Mouse (Mus musculus): ENCODE measurements around the gene Pcca.

Gene Pcca

GRCm38 (mm10) chr14:122834753-122835152 is 300.6 kb downstream of the Pcca start:
- no peak for DNase-seq (ENCODE audit: low read depth in 2 of 2, low spot score in 2 of 2)

- no peak for DNase-seq (ENCODE audit: low read depth in 2 of 2, low spot score in 2 of 2)
Measured at GRCm38 (mm10) chr14:122835487-122836190, 301.5 kb downstream of the Pcca start.

GRCm38 (mm10) chr14:122836221-122836620 is 302.1 kb downstream of the Pcca start:
- DNase-seq (ENCODE audit: low read depth in 2 of 2, low spot score in 2 of 2) = no peak

- DNase-seq (ENCODE audit: low read depth in 2 of 2, low spot score in 2 of 2) = no peak
Measured at GRCm38 (mm10) chr14:122837018-122837417, 302.9 kb downstream of the Pcca start.

- peak; percentile 3 to 13 for DNase-seq (ENCODE audit: low read depth in 2 of 2, low spot score in 2 of 2)
Measured at GRCm38 (mm10) chr14:122852506-122853057, 318.5 kb downstream of the Pcca start.

GRCm38 (mm10) chr14:122859792-122860191 is 325.7 kb downstream of the Pcca start:
- DNase-seq (ENCODE audit: low read depth in 2 of 2, low spot score in 2 of 2) = no peak

- DNase-seq (ENCODE audit: low read depth in 2 of 2, low spot score in 2 of 2) = no peak
Measured at GRCm38 (mm10) chr14:122862623-122863022, 328.5 kb downstream of the Pcca start.

GRCm38 (mm10) chr14:122865462-122866129 is 331.5 kb downstream of the Pcca start:
- DNase-seq (ENCODE audit: low read depth in 2 of 2, low spot score in 2 of 2) = no peak

GRCm38 (mm10) chr14:122867531-122868285 is 333.6 kb downstream of the Pcca start:
- no peak for DNase-seq (ENCODE audit: low read depth in 2 of 2, low spot score in 2 of 2)

- DNase-seq (ENCODE audit: low read depth in 2 of 2, low spot score in 2 of 2) = no peak
Measured at GRCm38 (mm10) chr14:122869831-122870230, 335.7 kb downstream of the Pcca start.

GRCm38 (mm10) chr14:122871841-122872580 is 337.9 kb downstream of the Pcca start:
- DNase-seq (ENCODE audit: low read depth in 2 of 2, low spot score in 2 of 2) = no peak

- no peak for DNase-seq (ENCODE audit: low read depth in 2 of 2, low spot score in 2 of 2)
Measured at GRCm38 (mm10) chr14:122872612-122873011, 338.5 kb downstream of the Pcca start.

GRCm38 (mm10) chr14:122875056-122875455 is 340.9 kb downstream of the Pcca start:
- no peak for DNase-seq (ENCODE audit: low read depth in 2 of 2, low spot score in 2 of 2)

- DNase-seq (ENCODE audit: low read depth in 2 of 2, low spot score in 2 of 2) = no peak
Measured at GRCm38 (mm10) chr14:122875636-122876035, 341.5 kb downstream of the Pcca start.

GRCm38 (mm10) chr14:122876163-122876562 is 342.0 kb downstream of the Pcca start:
- DNase-seq (ENCODE audit: low read depth in 2 of 2, low spot score in 2 of 2) = peak; percentile 58 to 68

GRCm38 (mm10) chr14:122876723-122877122 is 342.6 kb downstream of the Pcca start:
- no peak for DNase-seq (ENCODE audit: low read depth in 2 of 2, low spot score in 2 of 2)

- no peak for DNase-seq (ENCODE audit: low read depth in 2 of 2, low spot score in 2 of 2)
Measured at GRCm38 (mm10) chr14:122877787-122878186, 343.7 kb downstream of the Pcca start.

GRCm38 (mm10) chr14:122880291-122880690 is 346.2 kb downstream of the Pcca start:
- no peak for DNase-seq (ENCODE audit: low read depth in 2 of 2, low spot score in 2 of 2)

- DNase-seq (ENCODE audit: low read depth in 2 of 2, low spot score in 2 of 2) = no peak
Measured at GRCm38 (mm10) chr14:122881699-122882098, 347.6 kb downstream of the Pcca start.

- DNase-seq (ENCODE audit: low read depth in 2 of 2, low spot score in 2 of 2) = no peak
Measured at GRCm38 (mm10) chr14:122882201-122882639, 348.1 kb downstream of the Pcca start.

All from CD8-positive naive resting alpha-beta T cell, adult 2 months (primary cell).